Mouse (Mus musculus) limb, embryonic 10.5 days (tissue): ENCODE results near the gene AW011738. TPM values are rescaled to one million over a fixed set of nuclear protein-coding genes. Genes with fewer than 3 reads are reported as not detected.
A peak's percentile ranks its signal among the peaks of the same experiment; 100 is the strongest.

Source experiments
- DNase-seq: peaks from one replicate; pipeline ENCODE4 v3.0.0-alpha.2; 2017; ENCODE audit warnings: low spot score
- H3K27ac ChIP-seq: fragments of 300-500 bp; sonication (generic); 2 replicates; pipeline ENCODE4 v1.5.1; 2016; ENCODE audit warnings: mild to moderate bottlenecking
- H3K27me3 ChIP-seq: fragments of 300-500 bp; sonication (generic); 2 replicates; pipeline ENCODE4 v1.6.1; 2016; ENCODE audit warnings: low read depth, mild to moderate bottlenecking; ENCODE audit not compliant: poor library complexity, severe bottlenecking
- H3K36me3 ChIP-seq: fragments of 300-500 bp; sonication (generic); 2 replicates; pipeline ENCODE4 v1.6.1; 2016; ENCODE audit warnings: mild to moderate bottlenecking, moderate library complexity
- H3K4me1 ChIP-seq: fragments of 300-500 bp; sonication (generic); 2 replicates; pipeline ENCODE4 v1.6.1; 2016
- H3K4me3 ChIP-seq: fragments of 300-500 bp; sonication (generic); 2 replicates; pipeline ENCODE4 v1.5.1; 2016; ENCODE audit warnings: mild to moderate bottlenecking, moderate library complexity
- H3K9me3 ChIP-seq: fragments of 300-500 bp; sonication (generic); replicated peaks from 2 replicates; pipeline ENCODE4 v1.6.1; 2016; ENCODE audit warnings: mild to moderate bottlenecking
- whole genome bisulfite sequencing: fragments of 180-500 bp; shearing (Covaris S2); methylation state at CpG from one replicate; pipeline ENCODE4 v1.1.7; 2016; 5-methylcytosine and 5-hydroxymethylcytosine counted together
- polyA plus RNA-seq: library from polyadenylated mRNA; unstranded; fragments of >200 nt; fragmentation: Nextera tagmentation; extraction: Ambion mirVana; gene quantifications from 2 replicates; pipeline ENCODE4 v1.2.1, GENCODE M21; 2016

Gene AW011738
- polyA plus RNA-seq, 1 experiment from 2014 or later, result 1.1 TPM

- peak; percentile 87 for DNase-seq
- Histone ChIP-seq H3K27ac (peak within 1 kb of the TSS; percentile 94), H3K36me3 (peaks cover 64% of the 10 kb centered on the region), H3K4me3 (peak within 1 kb of the TSS; percentile 83), H3K27me3 (no peaks in the 10 kb centered on the region), H3K4me1 (peaks cover 24% of the 10 kb centered on the region), H3K9me3 (no peaks in the 10 kb centered on the region)
- 0% methylated on average over 40 of the region's 48 CpGs for WGBS
Measured at GRCm38 (mm10) chr4:156234701-156235213, 31.7 kb downstream of the AW011738 start, which contains the start of gene Plekhn1. TSS of gene Plekhn1 (minus strand) at chr4:156234857.

GRCm38 (mm10) chr4:156235360-156235770, 32.3 kb downstream of the AW011738 start:
- no peaks in the 10 kb centered on the region for H3K27me3 ChIP-seq
- peaks cover 64% of the 10 kb centered on the region for H3K36me3 ChIP-seq
- H3K27ac ChIP-seq, result peak overlapping the region; percentile 94
- DNase-seq, result no peak
- peaks cover 24% of the 10 kb centered on the region for H3K4me1 ChIP-seq
- no peaks in the 10 kb centered on the region for H3K9me3 ChIP-seq
- WGBS, result under 1% methylated on average over 15 of the region's 15 CpGs
- peak overlapping the region; percentile 83 for H3K4me3 ChIP-seq

- peaks cover 64% of the 10 kb centered on the region for H3K36me3 ChIP-seq
- no peaks in the 10 kb centered on the region for H3K27me3 ChIP-seq
- DNase-seq, result peak; percentile 97
- peak within 1 kb of the TSS; percentile 83 for H3K4me3 ChIP-seq
- peak within 1 kb of the TSS; percentile 94 for H3K27ac ChIP-seq
- WGBS, result under 1% methylated on average over 90 of the region's 90 CpGs
- H3K9me3 ChIP-seq, result no peaks in the 10 kb centered on the region
- H3K4me1 ChIP-seq, result peaks cover 24% of the 10 kb centered on the region
Measured at GRCm38 (mm10) chr4:156235808-156236533, 32.9 kb downstream of the AW011738 start, which contains the start of gene Noc2l. TSS of gene Noc2l (plus strand) at chr4:156236010.

GRCm38 (mm10) chr4:156236651-156237447, 33.7 kb downstream of the AW011738 start:
- Histone ChIP-seq H3K27me3 (no peaks in the 10 kb centered on the region), H3K27ac (peak overlapping the region; percentile 71; the same call in 1 of the 2 replicates), H3K4me3 (peak overlapping the region; percentile 83), H3K4me1 (peaks cover 24% of the 10 kb centered on the region), H3K9me3 (no peaks in the 10 kb centered on the region), H3K36me3 (peaks cover 64% of the 10 kb centered on the region)
- DNase-seq, result peak; percentile 56
- 26% methylated on average over 58 of the region's 60 CpGs for WGBS

- Histone ChIP-seq H3K9me3 (no peaks in the 10 kb centered on the region), H3K36me3 (peaks cover 50% of the 10 kb centered on the region), H3K27me3 (peaks cover 44% of the 10 kb centered on the region), H3K4me3 (no peak overlapping the region), H3K27ac (no peak overlapping the region), H3K4me1 (peaks cover 16% of the 10 kb centered on the region)
- WGBS, result 55% methylated on average over 11 of the region's 11 CpGs
- no peak for DNase-seq
Measured at GRCm38 (mm10) chr4:156249567-156249966, 46.5 kb downstream of the AW011738 start.

- peaks cover 35% of the 10 kb centered on the region for H3K36me3 ChIP-seq
- no peaks in the 10 kb centered on the region for H3K9me3 ChIP-seq
- WGBS, result 76% methylated on average over 8 of the region's 8 CpGs
- peaks cover 26% of the 10 kb centered on the region for H3K4me1 ChIP-seq
- H3K4me3 ChIP-seq, result no peak overlapping the region
- no peak for DNase-seq
- peaks cover 57% of the 10 kb centered on the region for H3K27me3 ChIP-seq
- H3K27ac ChIP-seq, result no peak overlapping the region
Measured at GRCm38 (mm10) chr4:156251081-156251480, 48.0 kb downstream of the AW011738 start.

GRCm38 (mm10) chr4:156252140-156252539, 49.0 kb downstream of the AW011738 start:
- WGBS, result 26% methylated on average over 7 of the region's 7 CpGs
- no peaks in the 10 kb centered on the region for H3K9me3 ChIP-seq

GRCm38 (mm10) chr4:156252619-156253018, 49.5 kb downstream of the AW011738 start:
- no peak for DNase-seq
- Histone ChIP-seq H3K4me1 (peaks cover 26% of the 10 kb centered on the region), H3K27ac (no peak overlapping the region), H3K36me3 (peaks cover 20% of the 10 kb centered on the region), H3K27me3 (peaks cover 57% of the 10 kb centered on the region), H3K9me3 (no peaks in the 10 kb centered on the region), H3K4me3 (no peak overlapping the region)
- WGBS, result 48% methylated on average over 3 of the region's 3 CpGs

More at GRCm38 (mm10) chr4:156252140-156252539, 49.0 kb downstream of the AW011738 start:
- Histone ChIP-seq H3K4me1 (peaks cover 26% of the 10 kb centered on the region), H3K36me3 (peaks cover 25% of the 10 kb centered on the region), H3K27me3 (peaks cover 57% of the 10 kb centered on the region), H3K27ac (no peak overlapping the region), H3K4me3 (no peak overlapping the region)
- no peak for DNase-seq

GRCm38 (mm10) chr4:156253043-156253442, 49.9 kb downstream of the AW011738 start:
- H3K36me3 ChIP-seq, result peaks cover 16% of the 10 kb centered on the region
- no peak overlapping the region for H3K4me3 ChIP-seq
- H3K27ac ChIP-seq, result no peak overlapping the region
- peaks cover 57% of the 10 kb centered on the region for H3K27me3 ChIP-seq
- 46% methylated on average over 7 of the region's 7 CpGs for WGBS
- H3K4me1 ChIP-seq, result peaks cover 26% of the 10 kb centered on the region
- no peaks in the 10 kb centered on the region for H3K9me3 ChIP-seq
- no peak for DNase-seq

GRCm38 (mm10) chr4:156254361-156255077, 51.4 kb downstream of the AW011738 start:
- 0 out of 2 replicates have a peak overlapping the region, but pooled peaks have one; percentile 40 for H3K27ac ChIP-seq
- peaks cover 1% of the 10 kb centered on the region for H3K36me3 ChIP-seq
- H3K9me3 ChIP-seq, result no peaks in the 10 kb centered on the region
- DNase-seq, result peak; percentile 59
- peaks cover 51% of the 10 kb centered on the region for H3K27me3 ChIP-seq
- WGBS, result 2% methylated on average over 30 of the region's 30 CpGs
- H3K4me3 ChIP-seq, result peak overlapping the region; percentile 37
- H3K4me1 ChIP-seq, result peaks cover 20% of the 10 kb centered on the region
